Mouse (Mus musculus) layer of hippocampus, postnatal 25 days (tissue): Measurements from ENCODE around the gene Zfyve27. TPM values are rescaled to one million over a fixed set of nuclear protein-coding genes. Genes with fewer than 3 reads are reported as not detected.

Source experiments
- DNase-seq, 2 experiments: peaks; one replicate each; pipeline ENCODE4 v3.0.0; 2022; ENCODE audit warnings: mixed read lengths in 2 of 2, low spot score in 1 of 2; ENCODE audit errors: extremely low spot score in 1 of 2
- total RNA-seq, 2 experiments: library from RNA; stranded (reverse); gene quantifications; 2 replicates each; pipeline ENCODE4 v1.2.3; 2021

Zfyve27 gene
- total RNA-seq, 2 experiments from 2014 or later: 82.6 to 99.8 TPM

DNA sequence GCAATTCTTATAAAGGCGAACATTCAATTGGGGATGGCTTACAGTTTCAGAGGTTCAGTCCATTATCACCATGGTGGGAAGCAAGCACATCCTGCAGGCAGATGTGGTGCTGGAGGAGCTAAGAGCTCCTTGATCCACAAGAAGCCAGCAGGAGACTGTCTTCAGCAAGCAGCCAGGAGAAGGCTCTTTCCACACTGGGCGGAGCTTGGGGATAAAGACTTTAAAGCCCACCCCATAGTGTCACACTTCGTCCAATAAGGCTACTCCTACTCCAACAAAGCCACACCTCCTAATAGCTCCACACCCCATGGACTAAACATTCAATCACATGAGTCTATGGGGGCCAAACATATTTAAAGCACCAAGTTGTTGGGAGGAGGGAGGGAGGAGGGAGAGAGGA lies 21.8 kb upstream of the Zfyve27 start:
- DNase-seq: no peak

DNA sequence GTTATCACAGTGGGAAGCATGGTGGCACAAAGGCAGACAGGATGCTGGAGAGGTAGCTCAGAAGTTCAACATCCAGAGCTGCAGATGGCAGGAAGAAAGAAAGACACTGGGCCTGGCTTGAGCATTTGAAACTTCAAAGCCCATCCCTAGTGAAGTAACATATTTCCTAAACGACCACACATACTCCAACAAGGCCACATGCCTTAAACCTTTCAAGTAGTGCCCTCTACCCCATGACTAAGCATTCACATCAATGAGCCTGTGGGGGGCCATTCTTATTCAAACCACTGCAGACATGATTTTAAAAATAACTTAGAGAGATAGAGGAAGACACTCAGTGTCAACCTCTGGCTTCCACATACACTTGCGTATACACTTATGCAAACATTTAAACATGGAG lies 21.0 kb upstream of the Zfyve27 start:
- no peak for DNase-seq

DNA sequence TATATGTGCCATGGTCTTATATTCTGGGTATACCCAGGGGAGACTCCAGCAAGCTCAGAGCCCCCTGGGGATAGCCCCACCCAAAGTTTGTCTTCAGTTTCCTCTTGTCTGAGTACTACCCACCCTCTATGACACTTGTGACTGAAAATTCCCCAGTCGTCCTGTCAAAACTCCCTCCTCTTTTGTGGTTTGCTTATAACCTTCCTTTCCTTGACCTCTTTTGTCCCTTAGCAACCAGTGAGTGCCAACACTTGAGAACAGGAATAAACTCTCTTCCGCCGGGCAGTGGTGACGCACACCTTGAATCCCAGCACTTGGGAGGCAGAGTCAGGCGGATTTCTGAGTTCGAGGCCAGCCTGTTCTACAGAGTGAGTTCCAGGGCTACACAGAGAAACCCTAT lies 19.7 kb upstream of the Zfyve27 start:
- no peak for DNase-seq

DNA sequence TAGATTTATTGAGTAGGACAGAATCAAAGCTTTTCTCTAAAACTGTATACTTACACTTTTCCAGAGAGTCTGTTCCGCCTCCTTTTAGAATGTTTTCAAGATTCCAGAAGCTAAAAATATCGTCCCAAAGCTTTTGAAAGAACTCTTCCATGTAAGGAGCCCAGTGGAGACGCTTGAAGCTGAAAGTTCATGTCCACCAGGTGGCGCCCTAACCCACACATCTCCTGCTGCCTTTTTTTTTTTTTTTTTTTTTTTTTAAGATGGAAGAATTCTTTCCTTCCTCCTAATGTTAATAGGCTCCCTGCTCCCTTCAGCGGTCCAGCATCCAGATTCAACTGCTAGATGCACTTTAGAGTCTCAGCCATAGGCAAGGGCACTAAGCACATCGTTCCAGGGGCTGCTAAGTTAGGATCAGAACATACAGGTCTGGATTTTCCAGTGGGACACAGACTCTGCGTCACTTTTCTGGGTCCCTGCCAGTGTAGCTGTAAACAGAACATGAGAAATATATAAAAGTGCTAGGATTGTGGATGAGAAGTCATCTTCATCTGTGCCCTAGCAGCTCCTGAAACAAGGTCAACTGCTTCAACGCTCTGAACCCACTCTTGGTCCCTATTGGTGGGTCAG lies 19.1 kb upstream of the Zfyve27 start:
- peak; percentile 73 to 97 for DNase-seq

DNA sequence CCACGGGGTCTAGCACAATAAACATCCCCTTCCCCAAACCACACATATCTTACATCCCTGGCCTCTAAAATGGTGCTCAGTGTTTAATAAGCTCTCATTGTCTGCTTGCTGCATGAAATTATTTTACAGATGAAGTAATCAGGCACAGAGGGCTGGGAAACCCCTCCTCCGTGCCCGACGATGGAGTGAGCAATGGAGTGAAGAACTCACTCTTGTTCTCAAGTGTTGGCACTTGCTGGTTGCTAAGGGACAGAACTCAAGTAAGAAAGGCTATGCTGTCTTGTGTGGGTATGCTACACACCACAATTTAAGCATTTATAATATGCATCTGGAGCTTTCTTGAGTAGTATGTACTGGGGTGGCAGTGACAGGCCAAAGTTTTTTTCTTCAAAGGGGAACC lies 18.5 kb upstream of the Zfyve27 start:
- DNase-seq: no peak

DNA sequence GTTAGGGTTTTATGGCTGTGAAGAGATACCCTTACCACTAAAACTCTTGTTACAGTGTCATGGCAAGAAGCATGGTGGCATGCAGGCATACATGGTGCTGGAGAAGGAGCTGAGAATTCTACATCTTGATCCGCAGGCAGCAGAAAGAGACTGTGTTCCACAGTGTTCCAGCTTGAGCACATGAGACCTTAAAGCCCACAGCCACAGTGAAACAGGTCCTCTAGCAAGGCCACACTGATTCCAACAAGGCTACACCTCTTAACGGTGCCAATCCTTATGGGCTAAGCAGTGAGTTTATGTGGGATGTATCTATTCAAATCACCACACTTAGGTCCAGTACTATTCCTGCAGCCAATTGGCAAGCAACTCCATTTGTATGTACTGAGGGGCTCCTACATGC lies 18.0 kb upstream of the Zfyve27 start:
- no peak for DNase-seq

DNA sequence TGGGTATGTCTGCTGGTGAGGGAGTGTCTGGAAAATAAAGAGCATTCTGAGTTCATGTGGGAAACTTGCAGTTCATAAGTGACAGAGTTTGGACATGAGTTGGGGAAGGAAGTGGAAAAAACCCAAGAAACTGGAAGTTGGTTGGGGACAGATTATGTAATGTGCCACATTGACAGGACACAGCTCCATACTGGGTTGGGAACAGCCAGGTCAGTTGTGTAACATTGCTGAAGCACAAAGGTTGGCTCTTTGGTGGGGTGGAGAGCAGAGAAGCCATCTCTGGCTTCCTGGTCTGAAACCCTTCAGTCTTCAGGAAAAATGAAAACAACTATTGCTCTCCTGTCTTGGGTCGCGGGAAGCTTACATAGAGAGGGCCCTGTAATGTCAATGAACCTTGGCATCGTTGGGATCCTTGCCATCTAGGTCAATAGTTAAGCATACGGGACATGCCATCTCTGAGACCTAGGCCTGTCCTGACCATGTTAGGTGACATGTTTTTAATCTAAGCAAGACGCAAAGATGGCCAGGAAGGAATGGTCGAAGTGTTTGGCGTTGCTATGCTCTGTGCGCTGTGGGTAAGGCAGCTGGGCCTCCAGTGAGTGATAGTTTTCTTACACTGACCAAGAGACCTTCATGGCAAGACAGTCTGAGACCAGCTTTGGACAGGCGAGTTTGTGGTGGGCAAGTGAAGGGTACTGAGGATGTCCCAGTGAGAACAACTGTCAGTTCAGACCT lies 17.3 kb upstream of the Zfyve27 start:
- DNase-seq: no peak

DNA sequence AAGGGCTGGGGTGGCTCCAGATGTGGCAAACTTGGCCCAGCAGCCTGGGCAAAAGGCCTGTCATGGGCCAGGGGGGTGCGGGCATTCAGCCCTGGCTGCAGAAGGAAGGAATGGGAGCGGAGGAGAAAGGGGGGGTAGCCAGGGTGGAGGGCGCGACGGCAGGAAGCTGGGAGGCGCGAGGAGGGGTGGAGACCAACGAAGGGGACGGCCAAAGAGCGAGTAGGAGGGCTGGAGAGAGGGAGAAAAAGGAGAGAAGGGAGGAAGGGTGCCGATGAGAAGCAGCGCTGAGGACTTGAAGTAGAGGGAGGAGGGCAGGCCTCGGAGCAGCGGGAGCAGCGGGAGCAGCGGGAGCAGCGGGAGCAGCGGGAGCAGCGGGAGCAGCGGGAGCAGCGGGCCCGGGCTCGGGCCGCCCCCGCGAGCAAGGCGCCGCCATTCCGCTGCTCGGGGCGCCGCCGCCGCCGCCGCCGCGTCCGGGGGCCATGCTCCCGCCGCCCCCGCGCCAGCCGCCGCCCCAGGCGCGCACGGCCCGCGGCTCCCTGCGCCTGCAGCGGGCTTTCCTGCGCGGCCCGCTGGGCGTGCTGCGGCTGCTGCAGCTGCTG lies 16.5 kb upstream of the Zfyve27 start, which contains the start of gene Marveld1:
TSS of gene Marveld1 (plus strand) at position 231 of the 599 bp plus-strand sequence.
- no peak for DNase-seq

DNA sequence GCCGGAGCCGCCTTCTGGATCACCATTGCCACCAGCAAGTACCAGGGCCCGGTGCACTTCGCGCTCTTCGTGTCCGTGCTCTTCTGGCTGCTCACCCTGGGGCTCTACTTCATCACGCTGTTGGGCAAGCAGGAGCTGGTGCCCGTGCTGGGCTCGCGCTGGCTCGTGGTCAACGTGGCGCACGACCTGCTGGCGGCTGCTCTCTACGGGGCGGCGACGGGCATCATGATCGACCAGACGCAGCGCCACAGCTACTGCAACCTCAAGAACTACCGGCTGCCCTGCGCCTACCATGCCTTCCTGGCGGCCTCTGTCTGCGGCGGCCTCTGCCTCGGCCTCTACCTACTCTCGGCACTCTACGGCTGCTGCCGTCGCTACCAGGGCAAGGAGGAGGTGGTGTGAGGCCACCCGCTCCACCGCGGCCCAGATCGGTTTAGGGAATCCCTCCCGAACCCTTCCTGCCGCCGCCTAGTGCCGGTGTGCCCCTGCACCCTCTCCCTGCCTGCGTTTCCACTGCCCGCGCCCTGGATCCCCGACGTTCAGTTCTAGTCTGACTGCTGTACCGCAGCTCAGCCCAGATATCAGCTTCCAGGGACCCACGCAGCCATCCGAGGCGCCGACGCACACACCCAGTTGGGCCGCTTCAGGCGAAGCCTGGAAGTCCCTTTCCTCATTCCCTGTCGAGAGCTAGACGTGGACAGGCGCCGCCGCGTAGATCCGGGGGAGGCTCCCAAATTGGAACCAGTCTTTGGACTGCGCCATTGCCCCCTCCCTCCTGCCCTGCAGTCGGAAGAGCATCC lies 15.8 kb upstream of the Zfyve27 start:
- peak in 1 of 2 experiments; percentile 64 for DNase-seq

DNA sequence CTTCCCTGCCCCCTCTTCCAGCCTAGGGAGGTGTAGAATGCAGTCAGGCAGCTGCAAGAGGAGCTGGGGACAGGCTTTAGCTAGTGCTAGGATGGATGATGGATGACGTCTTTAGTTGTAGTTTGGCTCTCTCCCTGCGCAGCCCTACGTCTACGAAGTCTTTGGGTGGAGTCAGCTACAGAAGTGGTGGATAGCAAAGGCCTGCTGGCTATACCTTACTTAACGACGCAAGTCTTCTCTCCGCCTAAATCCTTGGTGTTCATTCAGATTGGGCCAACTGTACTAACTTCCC lies 15.2 kb upstream of the Zfyve27 start:
- DNase-seq: no peak

DNA sequence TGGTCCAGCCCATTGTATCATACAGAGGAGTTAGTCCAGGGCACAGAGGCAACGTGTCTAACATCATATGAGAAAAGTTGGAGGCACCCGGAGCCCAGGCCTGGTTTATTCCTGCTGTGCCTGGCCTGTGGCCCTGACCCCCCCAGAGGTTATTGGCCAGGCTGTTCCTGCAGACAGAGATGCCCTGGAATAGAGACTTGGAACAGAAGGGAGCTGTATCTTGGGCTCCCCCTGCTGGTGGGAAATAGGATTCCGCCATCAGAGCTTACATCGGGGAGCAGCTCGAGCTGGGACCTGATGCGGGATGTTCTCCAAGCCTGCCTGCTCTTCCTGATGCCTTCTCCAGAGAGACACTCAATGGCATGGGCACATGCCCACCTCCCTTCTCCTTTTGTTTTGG lies 11.8 kb upstream of the Zfyve27 start:
- DNase-seq: peak; percentile 84 to 93

DNA sequence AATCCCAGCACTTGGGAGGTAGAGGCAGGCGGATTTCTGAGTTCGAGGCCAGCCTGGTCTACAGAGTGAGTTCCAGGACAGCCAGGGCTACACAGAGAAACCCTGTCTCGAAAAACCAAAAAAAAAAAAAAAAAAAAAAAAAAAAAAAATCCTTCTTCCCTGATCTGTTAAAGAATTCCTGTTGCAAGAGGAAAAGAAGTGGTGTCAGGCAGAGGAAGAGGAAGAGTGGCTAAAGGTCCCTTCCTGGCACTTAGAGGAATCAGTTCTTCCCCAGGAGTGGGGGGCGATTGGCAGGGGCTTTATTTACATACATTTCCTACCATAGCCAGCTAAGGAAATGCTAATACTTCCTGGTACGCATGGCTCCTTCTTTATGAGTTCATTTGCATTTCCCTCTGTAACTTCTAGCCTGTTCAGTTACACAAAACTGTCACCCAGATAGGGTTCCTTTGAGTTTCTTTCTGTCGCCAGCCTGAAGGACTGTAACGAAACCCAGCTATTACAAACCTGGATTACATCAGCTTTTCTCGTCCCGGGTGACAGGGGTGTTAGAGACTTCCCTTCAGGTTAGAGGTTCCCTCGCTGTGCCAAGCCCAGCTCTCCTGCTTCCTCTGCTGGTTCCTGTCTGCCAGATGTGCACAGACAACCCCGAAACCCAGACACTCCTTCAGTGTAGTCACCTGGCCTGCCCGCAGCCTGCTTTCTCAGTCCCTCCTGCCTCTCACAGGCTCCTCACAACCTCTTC lies 6.1 kb upstream of the Zfyve27 start:
- DNase-seq: no peak

DNA sequence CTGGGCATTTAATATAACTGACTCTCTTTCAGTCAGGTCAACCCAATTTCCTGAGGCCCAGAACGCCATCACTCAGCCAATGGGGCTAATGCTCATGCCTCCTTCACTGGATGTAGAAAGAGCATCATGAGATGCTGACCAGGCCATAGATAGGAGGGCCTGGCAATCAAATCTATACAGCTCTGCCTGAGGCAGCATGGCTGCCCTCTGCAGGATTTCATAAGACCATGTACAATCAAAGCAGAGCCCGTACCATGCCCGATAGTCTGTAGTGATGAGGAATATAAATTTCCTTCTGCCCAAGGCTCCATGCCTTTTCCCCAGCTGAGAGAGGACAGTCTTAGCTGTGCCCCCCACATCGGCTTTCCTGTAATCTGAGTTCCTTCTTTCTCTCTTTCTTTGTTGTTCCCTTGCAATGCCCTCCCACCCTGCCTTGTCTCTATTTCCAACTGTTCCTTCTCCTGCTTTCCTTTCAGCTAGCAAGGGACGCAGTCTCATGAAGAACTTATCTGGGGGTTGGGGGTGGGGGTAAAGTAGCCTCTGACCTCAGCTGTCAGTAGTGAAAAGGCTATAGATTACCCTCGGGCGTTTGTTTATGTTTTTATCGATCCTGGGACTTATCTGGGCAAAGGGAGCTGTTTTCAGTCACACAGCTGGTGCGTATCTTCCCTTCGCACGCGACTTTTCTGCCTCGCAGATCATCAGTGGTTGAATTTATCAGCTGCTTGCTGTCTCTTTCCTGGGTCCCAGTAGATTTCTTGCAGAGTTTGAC lies 5.3 kb upstream of the Zfyve27 start:
- DNase-seq: no peak

DNA sequence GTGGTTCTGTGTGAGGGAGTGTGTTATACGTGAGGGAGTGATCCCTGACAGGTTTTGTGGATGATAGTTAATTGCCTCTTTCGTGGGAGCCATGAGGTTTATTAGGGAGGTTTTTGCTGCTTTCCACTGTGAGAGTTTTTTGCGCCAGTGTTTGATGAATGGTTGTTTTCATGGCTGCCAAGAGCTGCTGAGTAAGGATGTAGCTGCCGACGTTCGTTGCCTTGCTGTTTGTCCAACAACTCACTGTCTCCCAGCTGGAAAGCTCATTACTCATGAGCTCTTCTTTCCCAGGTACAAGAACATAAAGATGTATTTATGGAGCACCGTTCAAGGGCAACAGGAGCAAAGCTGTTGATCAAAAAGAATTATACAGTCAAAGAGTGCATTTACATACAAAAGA lies 437 bp downstream of the Zfyve27 start:
- no peak for DNase-seq

DNA sequence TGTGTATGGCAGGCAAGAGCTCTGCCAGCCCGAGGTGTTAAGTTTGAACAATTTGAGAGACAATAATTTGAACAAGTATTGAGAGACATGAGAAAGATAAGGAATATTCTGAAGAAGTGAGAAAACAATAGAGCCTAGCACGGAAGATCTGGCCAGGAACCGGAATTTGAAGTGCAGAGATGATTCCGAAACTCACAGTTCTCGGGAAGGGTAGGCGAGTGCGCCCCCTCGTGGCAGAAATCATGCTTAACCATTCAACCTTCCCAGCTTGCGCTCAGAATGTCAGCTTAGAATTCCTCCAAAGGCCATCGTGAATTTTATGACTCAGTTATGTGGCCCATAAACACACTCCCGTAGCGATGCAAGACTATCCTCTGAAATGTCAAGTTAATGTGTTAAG lies 2.4 kb downstream of the Zfyve27 start:
- DNase-seq: peak; percentile 82 to 99

DNA sequence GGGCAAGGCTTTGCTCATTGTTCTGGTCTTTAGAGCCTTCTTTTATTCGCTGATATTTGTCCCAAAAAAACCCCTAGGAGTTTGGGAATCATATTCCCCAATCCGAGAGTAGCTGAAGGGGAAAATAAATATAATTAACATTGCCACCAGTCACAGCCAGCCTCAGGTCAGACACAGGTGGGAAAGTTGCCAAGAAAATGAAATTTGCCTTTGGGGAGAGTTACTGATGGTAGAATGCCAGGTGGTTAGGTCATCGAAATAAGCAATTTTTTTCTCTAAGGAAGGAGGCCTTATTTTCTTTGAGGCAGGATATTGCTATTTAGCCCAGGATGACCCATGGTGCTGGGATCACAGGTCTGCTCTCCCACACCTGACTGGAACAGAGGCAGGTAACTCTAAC lies 3.0 kb downstream of the Zfyve27 start:
- DNase-seq: no peak

DNA sequence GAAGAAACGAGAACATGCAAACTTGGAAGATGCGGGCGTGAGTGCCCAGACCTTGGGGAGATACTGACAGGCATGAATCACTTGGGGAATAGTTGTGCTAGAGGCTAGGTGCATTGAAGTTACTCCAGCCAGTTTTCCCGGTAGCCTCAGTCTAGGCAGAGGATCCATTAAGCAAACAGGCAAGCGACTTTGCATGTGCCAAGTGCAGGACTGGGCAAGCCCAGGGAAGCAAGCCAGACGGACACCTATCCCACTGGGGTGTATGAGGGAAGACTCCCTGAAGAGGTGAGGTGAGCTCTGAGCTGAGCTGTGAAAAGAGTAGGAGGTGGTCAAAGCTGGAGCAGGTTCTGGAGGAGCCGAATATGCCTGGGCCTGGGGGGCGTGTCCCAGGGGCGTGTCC lies 3.7 kb downstream of the Zfyve27 start:
- DNase-seq: no peak

DNA sequence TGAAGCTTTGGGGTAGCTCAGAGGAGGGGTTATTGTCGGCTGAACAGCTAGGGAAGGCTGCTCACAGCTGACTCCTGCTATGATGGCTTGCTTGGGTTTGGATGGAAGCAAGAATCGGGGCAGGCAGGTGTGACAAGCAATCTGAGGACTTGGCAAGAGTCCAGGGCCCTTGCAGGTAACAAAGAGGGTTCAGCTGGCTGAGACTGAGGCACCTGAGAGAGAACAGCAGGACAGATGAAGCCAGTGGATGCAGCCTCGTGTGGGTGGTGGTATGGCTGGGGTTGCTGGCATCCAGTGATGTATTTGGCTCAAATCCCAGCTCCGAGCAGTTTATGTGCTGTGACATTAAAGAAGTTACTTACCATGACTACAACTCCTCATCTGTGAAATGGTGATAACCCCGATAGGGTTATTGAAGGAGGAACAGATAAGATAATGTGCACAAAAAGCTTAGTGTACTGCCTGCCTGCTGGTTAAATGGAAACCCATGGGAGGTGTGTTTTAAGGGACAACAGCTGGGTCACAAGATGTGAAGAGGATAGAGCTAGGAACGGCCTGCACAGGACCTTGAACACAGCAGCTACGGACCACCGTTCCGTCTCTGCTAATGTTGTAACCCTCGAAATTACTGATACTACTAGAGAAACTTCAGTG lies 5.7 kb downstream of the Zfyve27 start:
- DNase-seq: no peak
